Mouse (Mus musculus): ENCODE data around the gene Gm17651. TPM values are rescaled to one million over a fixed set of nuclear protein-coding genes. Genes with fewer than 3 reads are reported as not detected.
A peak's percentile ranks its signal among the peaks of the same experiment; 100 is the strongest.

Gm17651 gene
- polyA plus RNA-seq, 1 experiment from 2014 or later = not detected

GRCm38 (mm10) chr3:97689289-97689688, 14.8 kb upstream of the Gm17651 start:
- Histone ChIP-seq H3K27ac (no peak overlapping the region), H3K36me3 (ENCODE audit: inconsistent target) (no peaks in the 10 kb centered on the region), H3K79me2 (ENCODE audit: inconsistent target) (no peaks in the 10 kb centered on the region), H3K4me3 (ENCODE audit: inconsistent target) (no peak overlapping the region)
- WGBS (ENCODE audit: missing documents) = 66% methylated on average over 2 of the region's 2 CpGs

GRCm38 (mm10) chr3:97686372-97687117, 12.1 kb upstream of the Gm17651 start:
- H3K79me2 ChIP-seq (ENCODE audit: inconsistent target) = no peaks in the 10 kb centered on the region
- no peak overlapping the region for H3K4me3 ChIP-seq (ENCODE audit: inconsistent target)
- no peaks in the 10 kb centered on the region for H3K36me3 ChIP-seq (ENCODE audit: inconsistent target)
- H3K27ac ChIP-seq = no peak overlapping the region
- WGBS (ENCODE audit: missing documents) = 83% methylated on average over 4 of the region's 4 CpGs

GRCm38 (mm10) chr3:97683560-97684195, 9.2 kb upstream of the Gm17651 start:
- Histone ChIP-seq H3K4me3 (ENCODE audit: inconsistent target) (no peak overlapping the region), H3K27ac (no peak overlapping the region), H3K36me3 (ENCODE audit: inconsistent target) (no peaks in the 10 kb centered on the region), H3K79me2 (ENCODE audit: inconsistent target) (no peaks in the 10 kb centered on the region)
- 75% methylated on average over 16 of the region's 16 CpGs for WGBS (ENCODE audit: missing documents)

GRCm38 (mm10) chr3:97682576-97682975, 8.1 kb upstream of the Gm17651 start:
- H3K4me3 ChIP-seq (ENCODE audit: inconsistent target) = no peak overlapping the region
- WGBS (ENCODE audit: missing documents) = 45% methylated on average over 5 of the region's 5 CpGs

DNA sequence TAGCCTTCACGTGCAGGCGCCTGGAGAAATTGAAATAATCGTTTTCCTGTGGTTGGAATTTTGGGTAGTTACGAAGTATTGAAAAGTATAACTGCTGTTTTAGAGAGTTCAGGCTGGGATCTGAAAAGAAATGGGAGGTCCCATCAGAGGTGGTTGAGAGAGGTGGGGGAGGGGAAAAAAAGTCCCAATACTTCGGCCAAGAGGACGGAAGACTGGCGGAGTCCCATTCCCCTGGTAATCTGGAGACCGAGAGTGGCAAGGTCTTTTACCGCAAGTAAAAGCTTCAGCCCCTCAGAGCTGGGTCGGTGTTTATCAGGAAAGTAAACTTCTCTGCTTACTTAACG, 7.6 kb upstream of the Gm17651 start:
- H3K36me3 ChIP-seq (ENCODE audit: inconsistent target) = no peaks in the 10 kb centered on the region
- H3K4me3 ChIP-seq (ENCODE audit: inconsistent target) = peak overlapping the region; percentile 48
- no peaks in the 10 kb centered on the region for H3K79me2 ChIP-seq (ENCODE audit: inconsistent target)
- no peak overlapping the region for H3K27ac ChIP-seq
- WGBS (ENCODE audit: missing documents) = 10% methylated on average over 11 of the region's 11 CpGs

More at GRCm38 (mm10) chr3:97682576-97682975, 8.1 kb upstream of the Gm17651 start:
- H3K27ac ChIP-seq = no peak overlapping the region
- no peaks in the 10 kb centered on the region for H3K36me3 ChIP-seq (ENCODE audit: inconsistent target)
- H3K79me2 ChIP-seq (ENCODE audit: inconsistent target) = no peaks in the 10 kb centered on the region

DNA sequence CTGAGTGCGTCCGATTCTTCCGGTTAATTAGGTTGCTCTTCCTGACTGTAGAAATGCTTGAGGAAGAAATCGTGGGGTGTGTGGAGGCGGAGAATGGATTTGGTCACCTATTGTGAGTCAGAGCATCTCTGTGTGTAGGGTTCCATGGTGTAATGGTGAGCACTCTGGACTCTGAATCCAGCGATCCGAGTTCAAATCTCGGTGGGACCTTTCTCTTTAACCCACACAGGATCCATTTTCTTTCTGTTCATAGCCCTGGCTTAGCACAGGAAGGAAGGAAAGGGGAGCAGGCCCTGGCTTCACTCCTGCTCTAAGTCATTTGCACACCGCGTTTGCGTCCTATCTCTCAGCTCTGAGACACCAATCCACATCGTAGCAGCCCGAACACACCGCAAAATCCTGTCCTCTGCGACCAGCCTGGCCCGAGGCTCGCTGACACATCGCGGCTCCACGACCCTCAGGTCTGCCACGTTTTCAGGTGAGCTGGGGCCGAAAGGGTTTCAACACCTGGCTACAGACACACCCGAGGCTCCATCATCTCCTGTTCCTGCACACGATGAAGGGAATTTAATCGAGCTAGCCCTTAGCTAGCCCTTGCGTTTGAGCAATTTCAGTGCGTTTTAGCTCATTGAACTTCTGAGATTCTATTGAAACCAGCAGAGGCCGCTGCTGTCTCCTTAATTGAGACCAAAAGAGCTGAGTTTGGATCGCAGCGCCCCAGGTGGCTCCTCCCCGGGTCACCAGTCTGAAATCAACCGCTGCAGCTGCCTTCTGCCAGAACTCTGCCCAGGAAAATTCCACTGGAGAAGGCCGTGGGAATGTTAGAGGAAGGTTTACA, 7.0 kb upstream of the Gm17651 start:
- Histone ChIP-seq H3K4me3 (ENCODE audit: inconsistent target) (peak overlapping the region; percentile 48), H3K27ac (peak overlapping the region; percentile 48)
- 1% methylated on average over 33 of the region's 33 CpGs for WGBS (ENCODE audit: missing documents)

GRCm38 (mm10) chr3:97680631-97681320, 6.3 kb upstream of the Gm17651 start:
- Histone ChIP-seq H3K27ac (peak overlapping the region; percentile 48), H3K36me3 (ENCODE audit: inconsistent target) (no peaks in the 10 kb centered on the region), H3K4me3 (ENCODE audit: inconsistent target) (peak overlapping the region; percentile 48), H3K79me2 (ENCODE audit: inconsistent target) (no peaks in the 10 kb centered on the region)
- under 1% methylated on average over 26 of the region's 28 CpGs for WGBS (ENCODE audit: missing documents)

More for the DNA sequence above, 7.0 kb upstream of the Gm17651 start:
- H3K79me2 ChIP-seq (ENCODE audit: inconsistent target) = no peaks in the 10 kb centered on the region
- no peaks in the 10 kb centered on the region for H3K36me3 ChIP-seq (ENCODE audit: inconsistent target)

DNA sequence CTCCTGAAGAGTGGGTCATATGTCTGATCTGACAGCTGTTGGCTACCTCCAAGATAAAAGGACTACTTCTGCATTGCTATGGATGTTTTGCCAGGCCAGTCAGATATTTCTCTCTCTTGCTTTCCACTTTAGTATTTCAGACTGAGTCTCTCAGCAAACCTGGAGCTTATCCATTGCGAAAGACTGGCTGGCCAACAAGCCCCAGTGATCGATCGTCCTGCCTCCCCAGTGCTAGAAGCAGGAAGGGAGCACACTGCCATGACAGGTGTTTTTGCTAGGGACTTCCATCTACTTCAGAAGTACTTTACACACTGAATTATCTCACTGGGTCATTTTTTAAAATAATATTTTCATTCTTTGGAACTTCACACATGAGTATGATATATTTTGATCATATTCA, 3.9 kb upstream of the Gm17651 start:
- H3K79me2 ChIP-seq (ENCODE audit: inconsistent target) = no peaks in the 10 kb centered on the region
- H3K4me3 ChIP-seq (ENCODE audit: inconsistent target) = no peak overlapping the region
- no peak overlapping the region for H3K27ac ChIP-seq
- no peaks in the 10 kb centered on the region for H3K36me3 ChIP-seq (ENCODE audit: inconsistent target)
- WGBS (ENCODE audit: missing documents) = 82% methylated on average over 3 of the region's 3 CpGs

DNA sequence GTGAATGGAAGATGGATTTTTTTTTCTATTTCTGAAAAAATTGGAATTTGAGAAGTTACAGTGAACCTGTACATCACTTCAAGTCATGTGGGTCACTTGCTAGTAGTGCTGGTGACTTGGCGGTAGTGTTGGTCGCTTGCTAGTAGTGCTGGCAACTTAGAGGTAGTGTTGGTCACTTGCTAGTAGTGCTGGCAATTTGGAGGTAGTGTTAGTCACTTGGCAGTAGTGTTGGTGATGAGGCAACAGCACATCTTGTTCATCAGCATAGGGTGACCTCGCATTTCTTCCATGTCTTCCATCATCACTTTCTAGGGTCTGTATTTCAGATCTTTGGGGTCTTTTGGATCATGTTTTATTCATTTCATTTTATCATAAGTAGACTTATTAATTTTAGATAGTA, 1.6 kb upstream of the Gm17651 start:
- Histone ChIP-seq H3K27ac (no peak overlapping the region), H3K4me3 (ENCODE audit: inconsistent target) (no peak overlapping the region), H3K36me3 (ENCODE audit: inconsistent target) (peaks cover 2% of the 10 kb centered on the region; the same call in 1 of the 2 replicates), H3K79me2 (ENCODE audit: inconsistent target) (no peaks in the 10 kb centered on the region)
- 98% methylated on average over 3 of the region's 3 CpGs for WGBS (ENCODE audit: missing documents)

DNA sequence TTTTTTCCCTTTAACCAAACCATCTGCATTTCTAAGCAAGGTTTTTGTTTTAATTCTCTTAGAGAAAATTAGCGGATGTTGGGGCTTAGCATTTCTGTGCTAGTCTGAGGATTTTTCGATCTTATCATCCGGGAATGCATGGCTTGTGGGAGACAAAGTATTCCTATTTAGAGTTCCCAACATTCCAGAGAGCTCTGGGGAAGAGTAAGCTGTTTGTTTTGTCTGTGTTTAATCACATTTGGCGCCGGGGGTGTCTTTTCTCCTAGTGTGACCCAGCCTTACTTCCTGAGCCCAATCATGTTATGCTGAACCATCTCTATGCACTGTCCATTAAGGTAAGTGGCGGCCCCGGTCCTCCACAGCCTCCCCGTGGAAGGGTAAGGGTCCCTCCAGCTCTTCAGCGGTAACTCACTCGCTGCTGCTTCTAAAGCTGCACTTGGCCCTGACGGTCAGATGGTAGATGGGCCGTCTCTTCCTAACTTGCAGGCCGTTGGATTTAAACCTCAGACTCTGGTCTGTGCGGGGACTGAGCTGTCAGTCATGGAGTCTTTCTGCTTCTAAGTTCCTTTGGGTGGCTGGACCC, 7.3 kb downstream of the Gm17651 start:
- Histone ChIP-seq H3K79me2 (ENCODE audit: inconsistent target) (no peaks in the 10 kb centered on the region), H3K27ac (no peak overlapping the region), H3K36me3 (ENCODE audit: inconsistent target) (peaks cover 18% of the 10 kb centered on the region; the same call in 1 of the 2 replicates), H3K4me3 (ENCODE audit: inconsistent target) (no peak overlapping the region)
- 97% methylated on average over 14 of the region's 14 CpGs for WGBS (ENCODE audit: missing documents)

DNA sequence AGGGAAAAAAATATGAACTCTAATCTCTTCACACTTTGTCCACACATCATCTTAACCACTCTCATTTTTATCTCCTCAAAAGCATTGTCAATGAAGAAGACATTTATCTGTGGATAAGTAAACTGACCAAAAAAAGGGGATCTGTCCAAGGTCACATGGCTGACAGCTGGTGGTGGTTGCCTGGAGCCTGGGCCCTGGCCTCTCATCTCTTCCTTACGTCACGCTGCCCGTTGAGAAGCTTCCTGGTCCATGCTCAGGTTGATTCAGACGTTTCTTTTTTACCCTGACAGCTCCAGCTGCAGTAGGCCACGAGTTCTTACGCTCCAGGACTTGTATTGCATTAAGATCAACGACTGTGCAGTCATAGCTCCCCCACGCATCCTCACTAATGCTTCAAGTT, 8.3 kb downstream of the Gm17651 start:
- WGBS (ENCODE audit: missing documents) = 46% methylated on average over 8 of the region's 8 CpGs
- Histone ChIP-seq H3K4me3 (ENCODE audit: inconsistent target) (no peak overlapping the region), H3K27ac (no peak overlapping the region), H3K36me3 (ENCODE audit: inconsistent target) (peaks cover 16% of the 10 kb centered on the region; the same call in 1 of the 2 replicates), H3K79me2 (ENCODE audit: inconsistent target) (no peaks in the 10 kb centered on the region; the same call in 1 of the 2 replicates)

GRCm38 (mm10) chr3:97665525-97665924, 9.0 kb downstream of the Gm17651 start:
- no peak overlapping the region for H3K27ac ChIP-seq
- H3K79me2 ChIP-seq (ENCODE audit: inconsistent target) = no peaks in the 10 kb centered on the region; the same call in 1 of the 2 replicates
- H3K4me3 ChIP-seq (ENCODE audit: inconsistent target) = no peak overlapping the region
- WGBS (ENCODE audit: missing documents) = 24% methylated on average over 9 of the region's 9 CpGs
- peaks cover 14% of the 10 kb centered on the region; the same call in 1 of the 2 replicates for H3K36me3 ChIP-seq (ENCODE audit: inconsistent target)

- no peak overlapping the region for H3K27ac ChIP-seq
- H3K36me3 ChIP-seq (ENCODE audit: inconsistent target) = 0 out of 2 replicates have a peak, but pooled peaks cover 5% of the 10 kb centered on the region
- H3K4me3 ChIP-seq (ENCODE audit: inconsistent target) = no peak overlapping the region
- H3K79me2 ChIP-seq (ENCODE audit: inconsistent target) = no peaks in the 10 kb centered on the region; the same call in 1 of the 2 replicates
- 54% methylated on average over 8 of the region's 8 CpGs for WGBS (ENCODE audit: missing documents)
These were observed 13.3 kb downstream of the Gm17651 start for GRCm38 (mm10) chr3:97661206-97661605.

DNA sequence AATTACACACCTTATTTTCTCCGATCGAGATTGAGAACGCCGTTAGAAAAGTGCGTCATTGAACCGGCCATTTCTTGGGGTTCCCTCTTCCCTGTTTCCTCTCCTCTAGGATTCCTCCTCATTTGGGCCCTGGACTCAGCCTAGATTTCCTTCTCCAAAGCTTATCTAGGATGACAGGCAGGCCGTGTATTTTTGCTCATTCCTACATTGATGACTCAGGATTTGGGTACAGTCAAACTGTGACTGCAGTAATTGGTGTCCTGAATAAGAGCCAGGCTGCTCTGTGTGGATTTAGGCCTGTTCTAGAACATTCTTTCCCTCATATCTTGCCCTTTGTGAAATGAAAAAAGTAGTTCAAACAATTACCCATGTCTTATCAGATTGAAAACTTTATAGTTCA, 14.7 kb downstream of the Gm17651 start:
- no peak overlapping the region for H3K4me3 ChIP-seq (ENCODE audit: inconsistent target)
- WGBS (ENCODE audit: missing documents) = 83% methylated on average over 7 of the region's 7 CpGs

More for the DNA sequence above, 14.7 kb downstream of the Gm17651 start:
- H3K36me3 ChIP-seq (ENCODE audit: inconsistent target) = 0 out of 2 replicates have a peak, but pooled peaks cover 5% of the 10 kb centered on the region
- peak overlapping the region; percentile 46 for H3K27ac ChIP-seq
- H3K79me2 ChIP-seq (ENCODE audit: inconsistent target) = no peaks in the 10 kb centered on the region; the same call in 1 of the 2 replicates
